Mouse (Mus musculus) limb, embryonic 14.5 days (tissue): Measurements from ENCODE around the gene Copz1. TPM values are rescaled to one million over a fixed set of nuclear protein-coding genes. Genes with fewer than 3 reads are reported as not detected.

ENCODE experiments used
- ATAC-seq: fragments of 200-750 bp; cut with Nextera tagmentation; 2 replicates; pipeline ENCODE4 v1.8.0; 2017; ENCODE audit warnings: low read depth, moderate number of reproducible peaks, moderate TSS enrichment; ENCODE audit not compliant: low FRiP score
- DNase-seq: peaks from one replicate; pipeline ENCODE4 v3.0.0-alpha.2; 2015; ENCODE audit warnings: low spot score
- H3K27ac ChIP-seq: fragments of 300-500 bp; sonication (generic); replicated peaks from 2 replicates; pipeline ENCODE4 v1.5.1; 2014; ENCODE audit warnings: low read depth, mild to moderate bottlenecking, low read length, moderate library complexity, mixed read lengths
- H3K27me3 ChIP-seq: fragments of 300-500 bp; sonication (generic); 2 replicates; pipeline ENCODE4 v1.6.1; 2014; ENCODE audit warnings: low read length, mixed read lengths; ENCODE audit not compliant: control insufficient read depth, insufficient read depth
- H3K36me3 ChIP-seq: fragments of 300-500 bp; sonication (generic); 2 replicates; pipeline ENCODE4 v1.6.1; 2014; ENCODE audit warnings: mild to moderate bottlenecking, low read length, moderate library complexity, mixed read lengths; ENCODE audit not compliant: control insufficient read depth, insufficient read depth
- H3K4me1 ChIP-seq: fragments of 300-500 bp; sonication (generic); 2 replicates; pipeline ENCODE4 v1.6.1; 2014; ENCODE audit warnings: antibody characterized with exemption, low read length, mixed read lengths; ENCODE audit not compliant: control insufficient read depth, insufficient read depth
- H3K4me2 ChIP-seq: fragments of 300-500 bp; sonication (generic); replicated peaks from 2 replicates; pipeline ENCODE4 v1.6.1; 2014; ENCODE audit warnings: low read depth, mild to moderate bottlenecking, low read length, moderate library complexity; ENCODE audit not compliant: severe bottlenecking
- H3K4me3 ChIP-seq: fragments of 300-500 bp; sonication (generic); replicated peaks from 2 replicates; pipeline ENCODE4 v1.5.1; 2014; ENCODE audit warnings: low read length
- H3K9ac ChIP-seq: fragments of 300-500 bp; sonication (generic); 2 replicates; pipeline ENCODE4 v1.6.1; 2014; ENCODE audit warnings: mild to moderate bottlenecking, low read depth, low read length, moderate library complexity; ENCODE audit not compliant: severe bottlenecking
- H3K9me3 ChIP-seq: fragments of 300-500 bp; sonication (generic); 2 replicates; pipeline ENCODE4 v1.6.1; 2016; ENCODE audit warnings: low read length; ENCODE audit not compliant: control insufficient read depth
- POLR2A ChIP-seq: fragments of 200-500 bp; IDR thresholded peaks from 2 replicates; pipeline ENCODE4 v1.8.0; 2012; ENCODE audit warnings: inconsistent platforms, mild to moderate bottlenecking, moderate library complexity, borderline replicate concordance; ENCODE audit not compliant: insufficient read depth, insufficient read length; ENCODE audit errors: extremely low read depth
- WGBS: fragments of 180-500 bp; shearing (Covaris S2); extraction: QIAGEN DNeasy Blood & Tissue Kit; methylation state at CpG from one replicate; pipeline ENCODE4 v1.1.7; 2014; 5-methylcytosine and 5-hydroxymethylcytosine counted together
- polyA plus RNA-seq, 2 experiments: library from polyadenylated mRNA; depleted of rRNA in 1 of 2; stranded (reverse) in 1 of 2; unstranded in 1 of 2; fragments of >200 nt; fragmentation: Nextera tagmentation in 1 of 2; extraction: Ambion mirVana in 1 of 2; gene quantifications; 2 replicates each; pipeline versions ENCODE4 v1.2.1 to v1.2.3; 2012 to 2014

Copz1 gene
- polyA plus RNA-seq, 2 experiments = 200 to 292 TPM

- Histone ChIP-seq H3K9me3 (no peaks in the 10 kb centered on the region), H3K4me2 (no peak overlapping the region), H3K4me3 (no peak overlapping the region), H3K27ac (0 out of 2 replicates have a peak overlapping the region, but pooled peaks have one; percentile 13), H3K9ac (no peak overlapping the region), H3K4me1 (peaks cover 8% of the 10 kb centered on the region), H3K36me3 (peaks cover 39% of the 10 kb centered on the region), H3K27me3 (no peaks in the 10 kb centered on the region)
- WGBS = 27% methylated on average over 2 of the region's 2 CpGs
- ATAC-seq (no peak), DNase-seq (no peak)
- TF ChIP-seq POLR2A = no peak
Observed at GRCm38 (mm10) chr15:103250195-103250740, 22.2 kb upstream of the Copz1 start.

- ATAC-seq (no peak), DNase-seq (no peak)
- WGBS = 43% methylated on average over 1 of the region's 1 CpGs
- Histone ChIP-seq H3K36me3 (peaks cover 26% of the 10 kb centered on the region), H3K27ac (no peak overlapping the region), H3K27me3 (no peaks in the 10 kb centered on the region), H3K4me2 (no peak overlapping the region), H3K4me1 (peaks cover 8% of the 10 kb centered on the region), H3K9me3 (no peaks in the 10 kb centered on the region), H3K9ac (no peak overlapping the region), H3K4me3 (no peak overlapping the region)
- no peak for TF ChIP-seq POLR2A
Observed at GRCm38 (mm10) chr15:103251595-103251994, 20.9 kb upstream of the Copz1 start.

- no peak overlapping the region for H3K4me3 ChIP-seq
- H3K27ac ChIP-seq = no peak overlapping the region
- WGBS = 89% methylated on average over 3 of the region's 3 CpGs
- DNase-seq (no peak), ATAC-seq (no peak)
- H3K4me2 ChIP-seq = no peak overlapping the region
- peaks cover 8% of the 10 kb centered on the region for H3K4me1 ChIP-seq
- no peaks in the 10 kb centered on the region for H3K27me3 ChIP-seq
- H3K9ac ChIP-seq = no peak overlapping the region
- H3K9me3 ChIP-seq = no peaks in the 10 kb centered on the region
- TF ChIP-seq POLR2A = no peak
- H3K36me3 ChIP-seq = peaks cover 15% of the 10 kb centered on the region
Observed at GRCm38 (mm10) chr15:103252660-103253059, 19.9 kb upstream of the Copz1 start.

GRCm38 (mm10) chr15:103253352-103253751 is 19.2 kb upstream of the Copz1 start:
- no peak for ATAC-seq
- Histone ChIP-seq H3K27me3 (no peaks in the 10 kb centered on the region), H3K27ac (no peak overlapping the region), H3K4me3 (no peak overlapping the region), H3K9ac (no peak overlapping the region), H3K9me3 (no peaks in the 10 kb centered on the region), H3K4me2 (no peak overlapping the region), H3K4me1 (peaks cover 8% of the 10 kb centered on the region), H3K36me3 (peaks cover 8% of the 10 kb centered on the region)
- DNase-seq = no peak
- no peak for TF ChIP-seq POLR2A
- 100% methylated on average over 1 of the region's 1 CpGs for WGBS

GRCm38 (mm10) chr15:103255169-103255568 is 17.3 kb upstream of the Copz1 start:
- Histone ChIP-seq H3K4me3 (peak overlapping the region; percentile 37), H3K4me2 (peak overlapping the region; percentile 93), H3K4me1 (peaks cover 8% of the 10 kb centered on the region), H3K27ac (no peak overlapping the region), H3K9me3 (no peaks in the 10 kb centered on the region), H3K27me3 (no peaks in the 10 kb centered on the region), H3K9ac (peak overlapping the region; percentile 63), H3K36me3 (no peaks in the 10 kb centered on the region)
- peak; percentile 30 for DNase-seq
- WGBS = under 1% methylated on average over 25 of the region's 25 CpGs
- TF ChIP-seq POLR2A = no peak
- ATAC-seq = peak; percentile 59
